Mouse (Mus musculus): ENCODE measurements at regions not wholly inside any gene's neighbourhood (a gene's known extent, or its start where the extent isn't known, plus 50 kb on each side); places are given as distances from the start of the nearest gene placed in this dataset.

GRCm38 (mm10) chr10:96980832-96981515 lies 364.2 kb downstream of the Btg1 start:
- ATAC-seq (no peak), DNase-seq (ENCODE audit: low read depth, low spot score) (no peak)
- ChIA-PET POLR2A (no interaction called here), CTCF (no interaction called here)
- no peak for TF ChIP-seq CTCF (IDR thresholded peaks at IDR 0.05)
- no peaks in the 10 kb centered on the region for H3K27me3 ChIP-seq
- in situ Hi-C loops (cut with MboI; ENCODE audit: low pct_unique_long_range_greater_than_20kb) = no loop called here

GRCm38 (mm10) chr10:96981516-96981869 lies 364.7 kb downstream of the Btg1 start:
- POLR2A ChIA-PET = no interaction called here
- no peak for DNase-seq (ENCODE audit: low read depth, low spot score)
- TF ChIP-seq CTCF (IDR thresholded peaks at IDR 0.05) = no peak
- ATAC-seq = no peak
- CTCF ChIA-PET = no interaction called here
- in situ Hi-C loops (cut with MboI; ENCODE audit: low pct_unique_long_range_greater_than_20kb) = no loop called here
- no peaks in the 10 kb centered on the region for H3K27me3 ChIP-seq

GRCm38 (mm10) chr10:97000871-97001270 lies 384.1 kb downstream of the Btg1 start:
- CTCF ChIA-PET = no interaction called here

DNA sequence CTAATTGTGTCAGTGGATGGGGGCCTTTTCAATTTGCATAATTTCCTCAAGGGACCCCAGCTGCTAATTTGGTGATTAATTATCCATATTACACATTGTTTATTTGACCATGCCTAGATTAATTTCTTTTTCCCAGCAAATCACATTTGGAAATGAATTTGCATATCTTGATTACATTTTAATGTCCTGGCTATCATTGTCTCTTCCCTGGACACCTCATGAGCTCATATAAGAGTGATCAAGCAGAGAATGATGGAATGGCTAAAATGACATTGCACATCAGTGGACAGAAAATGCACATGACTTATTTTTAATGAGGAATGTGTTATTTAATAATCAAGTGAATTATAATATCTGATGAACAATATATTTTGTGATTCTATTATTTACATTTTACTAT lies 392.1 kb downstream of the Btg1 start:
- TF ChIP-seq CTCF (IDR thresholded peaks at IDR 0.05) = no peak
- in situ Hi-C loops (cut with MboI; ENCODE audit: low pct_unique_long_range_greater_than_20kb) = no loop called here
- ATAC-seq = no peak
- CTCF ChIA-PET = no interaction called here
- POLR2A ChIA-PET = no interaction called here
- H3K27me3 ChIP-seq = no peaks in the 10 kb centered on the region
- DNase-seq (ENCODE audit: low read depth, low spot score) = no peak

More at GRCm38 (mm10) chr10:97000871-97001270, 384.1 kb downstream of the Btg1 start:
- POLR2A ChIA-PET = no interaction called here
- no peaks in the 10 kb centered on the region for H3K27me3 ChIP-seq
- ATAC-seq (no peak), DNase-seq (ENCODE audit: low read depth, low spot score) (no peak)
- TF ChIP-seq CTCF (IDR thresholded peaks at IDR 0.05) = no peak
- in situ Hi-C loops (cut with MboI; ENCODE audit: low pct_unique_long_range_greater_than_20kb) = no loop called here

- in situ Hi-C loops (cut with MboI; ENCODE audit: low pct_unique_long_range_greater_than_20kb) = no loop called here
- POLR2A ChIA-PET = no interaction called here
Observed at GRCm38 (mm10) chr10:97009859-97010258, 393.1 kb downstream of the Btg1 start.

GRCm38 (mm10) chr10:97018641-97019040 lies 401.8 kb downstream of the Btg1 start:
- TF ChIP-seq CTCF (IDR thresholded peaks at IDR 0.05) = no peak
- ATAC-seq (no peak), DNase-seq (ENCODE audit: low read depth, low spot score) (no peak)
- in situ Hi-C loops (cut with MboI; ENCODE audit: low pct_unique_long_range_greater_than_20kb) = no loop called here
- H3K27me3 ChIP-seq = no peaks in the 10 kb centered on the region
- ChIA-PET CTCF (no interaction called here), POLR2A (no interaction called here)

More at GRCm38 (mm10) chr10:97009859-97010258, 393.1 kb downstream of the Btg1 start:
- TF ChIP-seq CTCF (IDR thresholded peaks at IDR 0.05) = no peak
- CTCF ChIA-PET = no interaction called here
- H3K27me3 ChIP-seq = no peaks in the 10 kb centered on the region
- DNase-seq (ENCODE audit: low read depth, low spot score) = no peak
- no peak for ATAC-seq

- H3K27me3 ChIP-seq = no peaks in the 10 kb centered on the region
- DNase-seq (ENCODE audit: low read depth, low spot score) = no peak
- TF ChIP-seq CTCF (IDR thresholded peaks at IDR 0.05) = no peak
- ChIA-PET POLR2A (no interaction called here), CTCF (no interaction called here)
- ATAC-seq = no peak
- in situ Hi-C loops (cut with MboI; ENCODE audit: low pct_unique_long_range_greater_than_20kb) = no loop called here
Observed at GRCm38 (mm10) chr10:97028776-97029175, 412.0 kb downstream of the Btg1 start.

DNA sequence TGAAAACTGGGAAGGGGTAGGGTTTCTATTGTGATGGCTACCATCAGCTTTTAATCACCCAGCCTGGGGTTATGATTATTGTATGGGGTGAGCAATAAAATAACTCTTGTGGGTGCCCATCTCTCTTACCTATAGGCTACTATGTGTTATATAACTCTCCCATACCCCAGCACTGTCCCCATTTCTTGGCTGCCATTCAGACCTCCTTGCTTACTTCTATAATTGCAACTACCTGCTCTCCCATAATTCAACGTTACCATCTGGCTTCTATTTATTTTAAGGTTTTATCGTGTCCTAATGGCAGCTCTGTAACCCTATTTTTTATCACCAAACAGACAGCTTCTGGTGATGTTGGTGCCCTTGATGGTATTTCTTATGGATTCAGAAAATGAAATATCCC lies 414.2 kb downstream of the Btg1 start:
- in situ Hi-C loops (cut with MboI; ENCODE audit: low pct_unique_long_range_greater_than_20kb) = no loop called here
- ATAC-seq (no peak), DNase-seq (ENCODE audit: low read depth, low spot score) (no peak)
- TF ChIP-seq CTCF (IDR thresholded peaks at IDR 0.05) = no peak
- CTCF ChIA-PET = no interaction called here
- H3K27me3 ChIP-seq = no peaks in the 10 kb centered on the region
- POLR2A ChIA-PET = interaction anchor here (0.6 kb wide), 1 partner anchor 11 kb away, joined by 8 read pairs; no protein-coding TSS in a partner anchor

- ChIA-PET CTCF (interaction anchor here (1.1 kb wide), 1 partner anchor 17 kb away, joined by 4 read pairs; no protein-coding TSS in a partner anchor), POLR2A (interaction anchor here (1.1 kb wide), 1 partner anchor 21 kb away, joined by 3 read pairs; no protein-coding TSS in a partner anchor)
- in situ Hi-C loops (cut with MboI; ENCODE audit: low pct_unique_long_range_greater_than_20kb) = no loop called here
- no peak for TF ChIP-seq CTCF (IDR thresholded peaks at IDR 0.05)
- no peak for DNase-seq (ENCODE audit: low read depth, low spot score)
- no peak for ATAC-seq
- no peaks in the 10 kb centered on the region for H3K27me3 ChIP-seq
Observed at GRCm38 (mm10) chr10:97035371-97035786, 418.6 kb downstream of the Btg1 start.

DNA sequence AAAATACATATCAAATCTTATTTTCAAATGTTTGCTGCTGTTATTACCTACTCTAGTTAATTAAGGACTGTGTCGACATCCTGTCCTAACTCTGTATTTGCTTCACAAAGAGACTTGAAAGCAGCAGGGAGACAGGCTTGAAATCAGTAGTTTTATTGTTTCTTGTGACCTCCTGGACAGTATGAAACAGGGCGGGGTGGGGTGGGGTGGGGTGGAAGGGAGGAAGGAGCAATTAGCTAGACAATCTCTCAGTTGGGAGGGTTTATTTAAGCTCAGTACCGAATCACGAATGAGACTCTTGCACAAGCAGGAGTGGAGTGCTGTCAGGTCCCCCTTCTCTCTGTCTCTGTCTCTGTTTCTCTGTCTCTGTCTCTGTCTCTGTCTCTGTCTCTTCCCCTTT lies 421.2 kb downstream of the Btg1 start:
- DNase-seq (ENCODE audit: low read depth, low spot score) = no peak
- no peak for ATAC-seq
- TF ChIP-seq CTCF (IDR thresholded peaks at IDR 0.05) = no peak
- in situ Hi-C loops (cut with MboI; ENCODE audit: low pct_unique_long_range_greater_than_20kb) = no loop called here
- POLR2A ChIA-PET = no interaction called here
- CTCF ChIA-PET = interaction anchor here (1.8 kb wide), 1 partner anchor 12 kb away, joined by 5 read pairs; no protein-coding TSS in a partner anchor
- H3K27me3 ChIP-seq = no peaks in the 10 kb centered on the region

DNA sequence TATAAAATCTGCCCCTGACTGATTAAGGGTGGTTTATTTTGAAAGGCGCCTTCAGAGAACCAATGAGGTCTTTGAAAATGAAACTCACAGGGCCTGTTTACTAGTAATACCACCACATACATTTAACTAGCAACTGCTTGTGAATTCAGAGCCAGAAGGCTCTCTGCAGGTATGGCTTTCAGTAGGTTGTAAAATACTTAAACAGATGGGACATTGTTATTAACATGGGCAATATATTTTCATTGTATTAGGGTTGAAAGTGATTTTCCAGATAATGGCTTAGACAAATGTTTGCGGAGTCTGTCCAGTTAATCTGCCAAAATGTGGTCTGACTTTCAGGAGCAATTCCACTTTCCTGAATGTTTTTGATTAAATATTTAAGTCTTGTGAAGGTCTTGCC lies 430.8 kb downstream of the Btg1 start:
- CTCF ChIA-PET = no interaction called here
- POLR2A ChIA-PET = no interaction called here
- in situ Hi-C loops (cut with MboI; ENCODE audit: low pct_unique_long_range_greater_than_20kb) = no loop called here
- no peak for TF ChIP-seq CTCF (IDR thresholded peaks at IDR 0.05)
- DNase-seq (ENCODE audit: low read depth, low spot score) (no peak), ATAC-seq (no peak)
- H3K27me3 ChIP-seq = no peaks in the 10 kb centered on the region

- no peak for ATAC-seq
- ChIA-PET POLR2A (no interaction called here), CTCF (no interaction called here)
- in situ Hi-C loops (cut with MboI; ENCODE audit: low pct_unique_long_range_greater_than_20kb) = no loop called here
- no peak for DNase-seq (ENCODE audit: low read depth, low spot score)
- no peaks in the 10 kb centered on the region for H3K27me3 ChIP-seq
- no peak for TF ChIP-seq CTCF (IDR thresholded peaks at IDR 0.05)
Observed at GRCm38 (mm10) chr10:97047996-97048395, 431.2 kb downstream of the Btg1 start.

All from Patski (cell line).